21 mouse cellular contexts compared by ENCODE assay signal in the genomic region with DNA sequence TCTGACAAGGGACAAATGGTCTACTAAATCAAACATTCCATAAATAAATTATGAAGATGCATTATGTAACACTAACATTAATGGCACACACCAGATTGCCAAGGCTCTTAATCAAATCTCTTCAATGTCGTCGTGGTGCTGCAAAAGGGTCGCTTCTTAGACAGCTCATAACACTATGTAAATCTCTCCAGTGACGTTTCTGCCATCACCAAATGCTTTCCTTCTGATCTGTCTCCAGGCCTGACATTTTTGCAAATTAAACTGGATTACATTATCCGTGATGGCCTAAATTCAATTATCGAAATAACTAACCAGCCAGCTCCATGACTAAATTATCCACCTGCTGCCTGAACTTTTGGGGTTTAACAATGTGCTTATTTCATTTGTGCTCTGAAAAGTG.
DNase-seq lines count a peak whose midpoint lies in the region; ATAC-seq and TF ChIP-seq lines count a peak whose summit lies in the region.
"Had no signal": no experiment of that assay in that cellular context is flagged by ENCODE, and none has a peak within 500 bp of the region (broad histone marks: within the 10 kb centered on the region; RNA-seq: fewer than 3 reads in every experiment).

No protein-coding gene starts in this region.

- no peak overlapping the region for H3K27ac ChIP-seq in forebrain, embryonic 13.5 days
- H3K27ac ChIP-seq in forebrain, embryonic 10.5 days = no peak overlapping the region
- peak overlapping the region; percentile 56 for H3K27ac ChIP-seq in layer of hippocampus, adult 2 months
- H3K27ac ChIP-seq: heart, embryonic 10.5 days; hindbrain, embryonic 14.5 days; macrophage had no signal

- no peaks in the 10 kb centered on the region for H3K9me3 ChIP-seq in forebrain, embryonic 13.5 days (replicated peaks)
- no peaks in the 10 kb centered on the region for H3K9me3 ChIP-seq in forebrain, embryonic 10.5 days
- H3K9me3 ChIP-seq: heart, embryonic 10.5 days had no signal

- no peak for TF ChIP-seq POLR2A in brain, embryonic 14.5 days (IDR thresholded peaks at IDR 0.05; ENCODE audit: borderline replicate concordance, extremely low read depth, insufficient read depth, insufficient read length, poor library complexity, severe bottlenecking)

- peak; percentile 83; the same call in 1 of the 2 replicates for ATAC-seq in forebrain, embryonic 13.5 days
- no peak for ATAC-seq in erythroblast, adult 5-6 weeks (replicated peaks; ENCODE audit: low FRiP score, poor library complexity, severe bottlenecking)

- intact Hi-C loops in left cerebral cortex, postnatal 14 days (cut with DNase I) = no loop called here

- no peak for TF ChIP-seq CTCF in layer of hippocampus, adult 2 months (conservative IDR thresholded peaks at IDR 0.05)
- TF ChIP-seq CTCF in brain, embryonic 14.5 days (IDR thresholded peaks at IDR 0.05; ENCODE audit: borderline replicate concordance, extremely low read depth, insufficient read depth, insufficient read length) = no peak

- WGBS in forebrain, embryonic 13.5 days = 83% methylated on average over 6 of the region's 6 CpGs
- WGBS in forebrain, embryonic 10.5 days = 88% methylated on average over 6 of the region's 6 CpGs

- no peak overlapping the region for H3K4me3 ChIP-seq in forebrain, embryonic 13.5 days
- H3K4me3 ChIP-seq in forebrain, embryonic 10.5 days = no peak overlapping the region
- no peak overlapping the region for H3K4me3 ChIP-seq in layer of hippocampus, adult 2 months
- H3K4me3 ChIP-seq: erythroblast, embryonic 14.5 days; heart, embryonic 10.5 days had no signal

- no peak overlapping the region for H3K4me2 ChIP-seq in forebrain, embryonic 13.5 days
- H3K4me2 ChIP-seq: hindbrain, embryonic 14.5 days had no signal

- no peak for DNase-seq in forebrain, embryonic 10.5 days (ENCODE audit: extremely low spot score, low spot score)
- DNase-seq in layer of hippocampus, adult 2 months (ENCODE audit: low spot score in 2 of 2) = peak in 1 of 2 experiments; percentile 7
- DNase-seq in layer of hippocampus, postnatal 10 days (ENCODE audit: low spot score in 2 of 2) = no peak
- peak; percentile 87 for DNase-seq in brain, embryonic 14.5 days (ENCODE audit: low read depth)
- DNase-seq in lung, postnatal 14 days = peak; percentile 2
- no peak for DNase-seq in left cerebral cortex, postnatal 14 days (ENCODE audit: low spot score in 2 of 2)
- DNase-seq: adrenal gland, adult 2 months; cerebellum, adult 11-12 months; cerebellum, postnatal 25 days; gastrocnemius, postnatal 36 days; heart, postnatal 14 days; kidney, adult 11 months; liver; spleen, adult 18-20 months; thymus, adult 2 months had no signal

- no peaks in the 10 kb centered on the region for H3K36me3 ChIP-seq in forebrain, embryonic 13.5 days (ENCODE audit: poor library complexity, severe bottlenecking)
- no peaks in the 10 kb centered on the region for H3K36me3 ChIP-seq in forebrain, embryonic 10.5 days (replicated peaks)
- H3K36me3 ChIP-seq: heart, embryonic 10.5 days had no signal

- H3K4me1 ChIP-seq in forebrain, embryonic 13.5 days = no peaks in the 10 kb centered on the region
- no peaks in the 10 kb centered on the region for H3K4me1 ChIP-seq in forebrain, embryonic 10.5 days
- H3K4me1 ChIP-seq: heart, embryonic 10.5 days had no signal

- H3K27me3 ChIP-seq in forebrain, embryonic 13.5 days = no peaks in the 10 kb centered on the region
- H3K27me3 ChIP-seq in forebrain, embryonic 10.5 days (ENCODE audit: poor library complexity, severe bottlenecking) = no peaks in the 10 kb centered on the region

- no peak overlapping the region for H3K9ac ChIP-seq in forebrain, embryonic 13.5 days
- H3K9ac ChIP-seq: hindbrain, embryonic 14.5 days had no signal

Comparison
In these comparisons a context has a peak if more than half of its experiments do, and no peak if none do; other contexts are left out.
1. DNase-seq: peak in brain, embryonic 14.5 days (single experiment) and lung, postnatal 14 days (single experiment); none in forebrain, embryonic 10.5 days (single experiment), layer of hippocampus, postnatal 10 days (0 of 2) and left cerebral cortex, postnatal 14 days (0 of 2).